Mouse (Mus musculus) hindlimb bud, embryonic 11.5 days (tissue): ENCODE data around the gene Mapkapk2.
"Not testable (repeated sequence)": the region's sequence is repeated elsewhere in the genome, so short reads cannot be mapped to it uniquely, and the experiment has no call there.

Source experiments
- DNase-seq: peaks from one replicate; pipeline ENCODE4 v3.0.0-alpha.2; 2012; ENCODE audit warnings: low read depth, low spot score; ENCODE audit errors: extremely low spot score

Gene Mapkapk2

DNA sequence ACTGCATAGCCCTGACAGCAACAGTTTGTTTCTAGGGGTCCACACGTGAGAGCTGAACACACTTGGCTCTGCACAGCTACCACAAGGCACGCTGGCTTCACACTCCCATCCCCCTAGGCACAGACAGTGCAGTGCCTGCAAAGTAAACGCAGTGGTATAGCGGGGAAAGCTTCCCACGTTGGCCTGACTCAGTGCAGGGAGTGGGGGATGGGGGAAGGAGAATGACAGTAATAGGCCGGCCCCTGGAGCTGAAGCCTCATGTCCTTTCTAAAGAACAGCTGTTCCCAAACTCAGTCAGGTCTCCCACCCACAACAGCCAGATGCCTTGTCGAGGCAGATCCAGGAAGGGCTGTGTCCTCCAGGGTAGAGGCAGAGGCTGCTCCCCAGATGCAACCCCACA is 46.6 kb downstream of the Mapkapk2 start:
- no peak for DNase-seq

DNA sequence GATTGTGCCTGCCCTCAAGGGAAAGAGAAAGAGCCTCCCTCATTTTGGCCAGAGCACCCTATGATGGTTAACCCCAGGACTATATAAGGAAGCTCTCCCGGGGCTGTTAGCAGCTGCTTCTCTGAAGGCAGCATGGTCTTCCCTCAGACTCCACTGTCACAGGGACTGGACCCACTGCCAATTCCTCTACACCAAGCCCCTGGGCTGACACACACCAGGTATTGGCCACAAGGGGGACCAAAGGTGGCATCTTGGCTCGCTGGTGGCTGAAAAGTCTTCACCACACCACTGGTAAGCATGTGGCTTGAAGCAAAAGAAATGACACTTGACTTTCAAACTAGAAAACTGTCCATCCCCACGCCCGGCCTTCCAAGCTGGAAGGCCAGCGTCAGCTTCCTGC is 47.0 kb downstream of the Mapkapk2 start:
- DNase-seq: no peak

DNA sequence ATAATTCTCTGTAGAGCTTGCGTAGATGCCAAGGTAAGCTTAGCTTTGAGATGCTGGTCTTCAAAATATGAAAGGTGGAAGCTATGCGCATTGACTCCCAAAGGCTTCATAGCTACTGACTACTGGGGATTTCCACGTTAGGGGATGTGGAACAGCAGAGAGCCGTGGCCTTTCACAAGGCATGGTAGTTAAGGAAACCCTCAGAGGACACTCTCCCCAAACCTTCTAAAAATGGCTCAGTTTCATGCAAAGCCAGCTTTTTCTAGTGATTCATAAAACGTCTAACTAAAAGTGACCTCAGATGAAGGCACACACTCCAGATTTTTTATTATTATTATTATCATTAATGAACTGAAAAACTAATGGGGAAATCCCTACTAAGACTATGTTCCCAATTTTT is 47.6 kb downstream of the Mapkapk2 start:
- no peak for DNase-seq

DNA sequence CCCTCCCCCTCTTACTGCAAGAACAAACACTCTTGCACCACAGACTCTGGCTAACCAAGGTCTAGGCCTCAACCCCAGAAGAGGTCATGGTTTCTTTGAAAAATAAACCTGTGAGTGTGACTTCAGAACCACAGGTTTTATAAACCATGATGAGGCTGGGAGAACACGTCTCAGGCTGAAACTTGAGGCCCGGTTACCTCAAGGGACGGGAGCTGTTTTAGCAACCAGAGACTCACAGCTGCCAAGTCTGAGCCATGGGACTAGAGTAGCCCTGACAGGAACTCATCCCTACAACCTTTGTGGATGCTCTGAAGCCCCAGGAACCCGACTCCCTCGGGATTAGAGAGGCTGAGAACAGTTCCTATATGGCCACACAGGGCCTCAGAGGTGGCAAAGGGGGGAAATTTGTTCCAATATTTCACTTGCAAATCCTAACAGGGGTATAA is 48.2 kb downstream of the Mapkapk2 start:
- DNase-seq: no peak

DNA sequence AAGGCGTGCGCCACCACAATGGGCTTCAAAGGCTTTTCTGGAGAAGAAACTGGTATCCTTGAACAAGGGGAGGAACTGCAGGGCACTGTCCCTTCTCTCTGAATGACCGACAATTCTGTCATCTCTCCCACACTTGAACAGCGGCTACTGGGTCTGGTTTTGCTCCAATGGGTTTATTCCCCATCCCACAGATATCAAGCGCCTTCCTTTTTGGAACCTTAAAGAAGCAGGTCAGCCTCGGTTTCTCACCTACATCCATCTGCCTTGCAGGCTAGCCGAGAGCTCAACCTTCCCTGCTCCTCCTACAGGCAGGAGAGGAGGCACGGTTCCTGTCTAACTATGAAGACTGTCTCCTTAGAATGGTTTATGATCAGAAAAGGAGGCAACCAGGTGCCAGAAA is 48.7 kb downstream of the Mapkapk2 start:
- DNase-seq: no peak

DNA sequence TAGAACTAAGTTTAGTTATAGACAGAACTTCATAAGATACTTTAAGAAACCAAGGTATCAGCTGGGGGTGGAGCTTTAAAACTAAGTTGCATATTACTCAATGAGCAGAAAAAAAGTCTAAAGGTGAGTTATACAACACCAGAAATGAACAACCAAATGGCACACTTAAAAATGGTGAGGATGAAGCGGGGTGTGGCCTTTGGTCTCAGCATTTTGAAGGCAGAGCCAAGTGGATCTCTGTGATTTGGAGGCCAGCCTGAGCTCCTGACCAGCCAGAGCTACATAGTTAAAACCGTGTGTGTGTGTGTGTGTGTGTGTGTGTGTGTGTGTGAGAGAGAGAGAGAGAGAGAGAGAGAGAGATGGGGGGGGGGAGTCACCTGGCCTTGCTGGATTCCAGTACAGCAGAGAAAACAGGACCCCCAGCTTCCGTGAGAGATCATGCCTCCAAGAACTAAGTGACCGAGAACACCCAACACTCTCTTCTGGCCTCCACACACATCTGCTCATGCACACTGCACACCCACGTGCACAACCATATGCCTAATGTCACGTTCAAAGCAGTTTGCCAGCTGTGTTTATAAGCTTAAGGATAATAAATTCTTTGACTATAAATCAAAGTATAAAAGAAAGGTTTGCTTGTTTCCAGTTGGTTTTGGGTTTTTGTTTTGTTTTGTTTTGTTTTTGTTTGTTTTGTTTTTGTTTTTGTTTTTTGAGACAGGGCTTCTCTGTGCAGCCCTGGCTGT is 49.3 kb downstream of the Mapkapk2 start:
- DNase-seq: no peak

DNA sequence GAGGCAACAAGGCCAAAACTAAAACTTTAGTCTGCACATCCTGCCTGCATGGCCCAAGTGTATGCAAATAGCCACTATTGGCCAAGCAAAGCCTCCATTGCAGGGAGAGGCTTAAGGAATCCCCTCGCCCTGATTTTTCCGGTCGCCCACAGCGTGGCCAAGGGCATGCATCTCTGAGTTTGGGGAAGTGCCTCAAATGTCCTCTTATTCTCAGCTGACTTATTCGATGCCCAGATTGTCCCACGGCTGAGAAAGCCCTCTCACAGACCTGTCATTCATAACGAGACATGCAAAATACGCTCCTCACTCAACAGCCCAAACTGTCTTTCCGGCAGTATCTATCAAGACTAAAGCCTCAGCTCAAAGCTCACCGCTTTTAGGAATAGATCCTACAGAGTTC is 51.0 kb downstream of the Mapkapk2 start:
- DNase-seq: no peak

DNA sequence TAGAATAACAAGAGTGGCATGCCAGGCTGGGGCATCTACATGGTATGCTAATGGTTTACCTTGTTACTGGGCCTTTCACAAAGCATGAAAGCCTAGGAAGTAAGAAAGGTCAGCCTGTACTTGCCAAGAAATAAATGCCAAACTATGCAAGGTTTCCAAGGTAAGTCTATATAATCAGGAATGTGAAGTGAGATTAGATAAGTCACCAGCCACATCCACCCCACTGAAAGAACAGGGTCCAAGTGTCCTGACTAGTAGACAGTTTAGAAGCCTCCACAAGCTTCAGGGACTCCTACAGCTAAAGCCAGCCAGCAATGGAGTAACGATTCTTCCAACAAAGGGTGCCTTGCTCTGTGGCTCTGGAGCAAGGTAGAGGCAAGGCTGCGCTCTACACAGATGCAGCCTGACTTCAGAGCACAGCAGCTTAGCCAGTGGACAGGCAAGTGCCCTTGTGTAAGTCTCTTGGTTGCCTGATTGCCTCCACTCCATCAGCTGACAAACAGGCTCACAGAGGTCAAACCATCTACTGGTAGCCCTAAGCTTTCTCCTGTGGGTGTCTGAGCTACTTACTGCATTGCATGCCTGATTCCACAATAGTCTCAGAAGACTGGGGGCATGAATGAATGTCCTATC is 51.8 kb downstream of the Mapkapk2 start:
- DNase-seq: no peak

DNA sequence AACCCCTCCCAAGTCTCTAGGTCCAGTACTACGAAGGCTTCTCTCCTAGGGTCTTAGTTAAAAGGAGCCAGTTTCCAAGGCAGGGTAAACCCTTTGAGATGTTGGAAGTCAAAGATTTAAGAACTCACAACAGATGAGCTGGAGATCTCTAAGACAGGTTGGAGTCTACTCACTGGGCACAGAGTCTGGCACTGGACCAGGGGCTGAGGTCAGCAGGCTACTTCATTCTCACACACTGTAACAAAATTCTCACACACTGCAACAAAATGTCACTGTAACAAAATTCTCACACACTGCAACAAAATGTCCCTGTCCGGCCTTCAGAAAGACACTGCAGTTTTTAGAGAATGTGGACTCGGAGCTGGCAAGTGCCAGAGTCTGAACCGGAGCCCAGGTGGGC is 54.0 kb downstream of the Mapkapk2 start:
- DNase-seq: no peak

DNA sequence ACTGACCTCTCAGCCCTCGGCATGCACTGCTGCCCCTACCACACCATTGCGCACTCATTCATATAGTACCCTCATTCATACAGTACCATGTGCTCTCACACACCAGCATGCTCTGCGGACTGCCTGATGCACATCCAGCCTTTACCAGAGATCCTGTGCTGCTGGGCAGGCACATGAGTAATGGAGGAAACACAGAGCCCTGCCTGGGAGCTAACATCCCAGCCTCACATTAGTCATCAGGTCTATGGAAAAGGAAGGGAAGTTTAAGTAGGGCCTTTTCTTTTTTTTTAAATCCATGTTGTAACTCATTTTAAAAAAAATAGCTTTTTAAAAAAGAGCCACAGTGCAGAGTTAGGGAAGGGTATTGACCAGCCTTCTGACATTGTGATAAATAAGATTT is 54.9 kb downstream of the Mapkapk2 start:
- no peak for DNase-seq

DNA sequence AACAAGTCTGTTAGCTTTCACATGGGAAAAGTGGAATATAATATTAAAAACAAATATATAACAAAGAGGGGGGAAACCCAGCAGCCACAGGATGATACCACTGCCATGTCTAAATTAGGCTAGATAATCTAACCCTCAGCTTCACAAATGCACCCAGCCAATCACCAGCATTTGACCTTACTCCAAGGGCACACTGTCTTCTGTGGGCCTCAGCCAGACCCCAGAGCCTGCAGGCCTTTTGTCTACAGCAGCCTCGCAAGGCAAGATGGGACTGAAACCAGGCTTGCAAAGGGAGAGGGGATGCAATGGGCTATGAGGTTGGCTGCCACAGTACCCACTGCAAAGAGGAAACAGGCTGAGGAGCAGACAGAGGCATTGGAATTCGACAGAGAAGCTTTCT is 55.4 kb downstream of the Mapkapk2 start:
- DNase-seq: no peak

DNA sequence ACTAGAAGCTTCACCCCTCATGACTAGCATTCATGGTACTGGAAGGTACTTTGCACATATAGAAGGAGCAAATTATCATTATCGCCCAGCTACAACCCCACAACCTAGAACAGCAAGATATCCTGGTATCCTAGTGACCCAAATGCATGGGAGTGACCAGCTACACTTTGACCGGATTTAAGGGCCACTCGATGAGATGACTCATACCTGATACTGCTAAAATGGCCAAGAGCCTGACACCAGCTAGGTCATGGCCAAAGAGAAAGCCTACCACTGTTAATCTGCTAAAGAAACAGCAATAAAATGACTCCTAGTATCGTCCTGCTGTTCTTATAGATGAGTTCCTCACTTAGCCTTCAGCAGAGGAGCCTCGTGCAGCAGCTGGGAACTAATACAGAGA is 58.1 kb downstream of the Mapkapk2 start:
- no peak for DNase-seq

DNA sequence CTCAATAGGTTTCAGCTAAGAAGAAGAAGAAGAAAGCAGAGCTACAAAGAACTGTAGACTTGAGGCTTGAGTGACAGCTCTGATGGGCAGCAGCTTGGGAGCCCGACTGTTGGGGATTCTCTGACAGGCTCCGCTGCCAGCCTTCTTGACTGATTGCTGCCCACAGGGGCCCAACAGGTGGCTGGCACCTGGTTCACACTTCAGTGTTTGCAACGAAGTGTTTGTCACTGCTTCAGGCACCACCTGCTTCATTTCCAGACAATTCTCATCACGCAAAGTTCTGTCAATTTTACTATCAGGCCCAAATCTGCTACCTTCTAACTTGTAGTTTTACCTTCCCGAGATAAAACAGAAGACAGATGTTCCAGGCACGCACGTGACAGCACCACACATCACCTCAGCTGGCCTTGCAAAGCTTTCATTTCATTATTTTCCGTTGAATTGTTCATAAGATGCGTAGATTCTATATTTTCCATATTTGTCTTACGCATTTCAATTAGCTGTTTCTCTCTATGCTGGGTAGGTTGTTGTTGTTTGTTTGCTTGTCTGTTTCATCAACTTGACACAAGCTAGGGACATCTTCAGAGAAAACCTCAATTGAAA is 59.1 kb downstream of the Mapkapk2 start:
- DNase-seq: no peak

DNA sequence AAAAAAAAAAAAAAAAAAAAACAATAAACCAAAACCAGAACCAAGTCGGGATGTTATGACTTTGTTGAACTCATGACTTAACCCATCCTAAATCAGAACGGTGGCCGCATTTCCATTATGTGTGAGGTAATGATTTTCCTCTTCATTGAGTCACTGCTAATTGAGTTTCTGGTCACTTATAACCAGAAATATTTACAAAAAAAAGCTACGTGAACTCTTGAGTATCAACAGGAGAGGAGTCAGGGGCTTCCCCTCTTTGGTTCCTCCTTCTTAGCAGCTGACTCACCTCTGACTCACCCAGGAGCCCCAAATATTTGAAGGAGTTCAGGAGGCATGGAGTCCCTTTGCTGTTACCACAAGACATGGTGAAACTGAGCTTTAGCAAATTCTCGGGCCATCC is 59.6 kb downstream of the Mapkapk2 start:
- DNase-seq: no peak

DNA sequence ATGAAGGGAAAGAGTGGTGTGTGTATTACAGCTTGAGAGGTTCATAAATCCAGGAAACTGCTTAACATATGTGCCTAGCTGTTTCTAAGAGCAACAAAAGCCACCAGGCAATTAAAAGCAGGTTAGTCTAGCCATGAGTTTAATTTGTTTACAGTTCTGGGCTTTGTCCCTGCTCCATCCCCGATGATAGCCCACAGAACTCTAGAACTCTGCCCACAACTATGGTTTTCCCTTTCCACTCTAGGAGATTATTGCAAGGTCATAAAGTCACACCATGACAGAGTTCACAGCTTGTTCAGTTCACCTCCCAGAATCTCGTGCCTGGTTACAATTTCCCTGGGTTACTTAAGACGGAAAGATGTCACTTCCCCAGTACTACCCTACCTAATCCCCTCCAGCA is 66.4 kb downstream of the Mapkapk2 start:
- DNase-seq: peak; percentile 52

DNA sequence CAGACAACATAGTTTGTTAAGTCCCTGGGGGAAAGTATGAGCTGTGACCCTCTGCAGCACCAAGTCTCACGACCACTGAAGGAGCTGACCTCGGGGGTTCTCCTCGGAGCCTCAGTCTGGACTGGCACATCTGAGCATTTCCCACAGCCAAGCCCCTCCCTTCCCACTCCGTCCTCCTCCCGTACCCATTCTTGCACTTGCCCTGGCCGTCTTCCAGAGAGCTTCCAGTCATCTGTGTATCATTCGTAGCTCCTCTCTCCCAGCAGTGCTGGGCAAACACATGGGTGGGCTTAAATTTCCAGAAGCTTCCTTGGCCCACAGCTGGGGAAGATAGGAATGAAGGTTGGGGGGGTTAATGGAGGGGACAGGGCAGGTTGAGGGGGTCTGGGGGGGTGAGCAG is 67.4 kb downstream of the Mapkapk2 start:
- no peak for DNase-seq

DNA sequence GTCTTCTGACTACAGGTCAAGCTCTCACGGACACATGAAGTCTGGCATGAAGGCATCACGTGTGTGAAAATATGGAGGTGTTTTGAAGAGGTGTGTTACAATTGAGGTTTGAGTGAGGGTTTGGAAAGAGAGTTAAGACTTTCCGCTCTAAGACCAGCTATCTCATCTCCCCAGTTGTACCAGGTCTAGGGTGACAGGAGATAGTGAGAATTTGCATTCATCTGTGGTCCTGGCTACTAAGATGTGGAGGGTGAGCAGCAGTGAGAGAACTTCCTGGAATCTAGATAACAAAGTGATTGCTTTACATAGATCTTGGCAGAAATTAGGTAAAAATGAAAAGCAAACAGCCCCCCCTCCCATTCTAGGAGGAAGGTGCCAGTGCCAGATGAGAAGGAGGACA is 68.4 kb downstream of the Mapkapk2 start:
- DNase-seq: no peak

DNA sequence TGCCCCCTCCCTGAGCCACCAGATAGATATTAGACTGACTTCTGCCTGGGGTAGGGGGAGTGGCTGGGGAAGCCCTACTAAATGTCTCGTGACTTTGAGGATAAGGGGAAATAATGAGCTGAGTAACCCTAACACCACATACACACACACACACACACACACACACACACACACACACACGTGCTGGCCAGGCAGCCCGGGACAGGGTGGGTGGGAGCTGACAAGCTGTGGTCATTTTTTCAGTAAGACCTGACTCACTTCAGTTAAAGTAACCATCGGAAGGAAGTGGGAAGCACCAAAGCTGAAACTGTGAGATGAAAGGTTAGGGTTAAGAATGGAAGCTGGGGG is 71.8 kb downstream of the Mapkapk2 start:
- DNase-seq: no peak

DNA sequence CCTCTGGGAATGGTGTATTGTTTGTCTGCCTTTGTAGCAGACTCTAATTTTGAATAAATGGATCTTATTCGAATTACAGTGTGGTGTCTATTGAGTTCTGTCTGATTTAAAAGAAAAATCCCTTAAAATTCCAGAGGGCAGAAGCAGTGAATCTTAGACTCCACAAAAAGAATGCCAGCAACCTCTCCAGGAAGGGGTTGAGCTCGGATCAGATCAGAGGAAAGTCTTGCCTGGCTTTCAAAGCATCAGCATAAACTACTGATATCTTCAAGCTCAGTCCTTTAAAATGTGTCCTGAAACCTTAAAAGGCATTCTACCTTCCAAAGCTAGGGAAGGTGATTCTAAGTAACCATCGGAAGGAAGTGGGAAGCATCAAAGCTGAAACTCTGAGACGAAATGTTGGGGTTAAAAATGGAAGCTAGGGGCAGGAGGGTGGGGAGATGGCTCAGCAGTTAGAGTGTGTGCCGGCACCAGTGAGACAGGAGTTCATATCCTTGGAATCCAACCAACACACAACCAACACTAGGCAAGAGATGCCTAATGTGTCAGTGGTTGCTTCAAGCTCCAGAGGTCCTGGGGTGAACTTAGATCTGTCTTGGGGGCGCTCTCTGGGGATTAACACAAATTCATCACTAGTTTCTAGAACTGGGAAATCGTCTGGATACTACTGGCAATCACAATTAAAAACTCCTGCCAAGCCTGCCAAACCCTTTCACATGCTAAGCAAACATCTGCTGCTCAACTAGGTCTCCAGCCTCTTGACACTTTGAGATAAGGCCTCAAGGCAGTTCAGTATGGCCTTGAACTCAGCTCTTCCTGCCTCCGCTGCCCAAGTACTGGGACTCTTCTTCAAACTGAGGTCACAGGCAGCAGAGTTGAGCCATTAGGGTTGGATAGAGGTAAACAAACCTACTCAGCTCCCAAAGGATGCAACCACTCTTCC is 72.5 kb downstream of the Mapkapk2 start:
- no peak for DNase-seq

DNA sequence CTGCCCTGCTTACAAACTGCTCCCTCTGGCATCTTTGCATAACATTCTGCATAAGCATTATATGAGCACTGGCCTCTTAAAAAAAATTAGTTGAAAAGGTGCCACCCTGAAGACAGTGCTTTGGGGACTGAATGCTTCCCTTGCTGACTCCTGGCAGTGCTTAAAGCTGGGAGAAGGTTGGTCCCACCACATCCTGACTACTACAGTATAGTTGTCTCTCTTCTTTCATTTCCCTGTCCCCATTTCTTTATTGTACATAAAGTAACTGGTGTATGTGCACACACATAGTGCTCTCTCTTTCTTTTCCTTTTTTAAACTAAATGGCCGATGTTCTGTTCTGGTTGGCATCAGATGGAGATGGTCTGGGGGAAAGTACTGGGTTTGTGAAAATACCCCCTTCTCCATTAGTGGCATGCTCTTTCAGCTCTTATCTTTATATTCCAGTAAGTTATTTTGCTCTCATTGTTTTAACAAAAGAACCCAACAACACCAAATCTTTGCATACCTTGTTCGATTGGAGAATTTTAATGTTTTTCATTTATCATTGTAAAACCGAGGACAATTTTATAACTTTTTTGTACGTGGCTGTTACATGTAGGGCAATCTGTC is 74.3 kb downstream of the Mapkapk2 start:
- DNase-seq: not testable (repeated sequence)
